Mouse (Mus musculus) MEL (cell line): ENCODE measurements around the gene Sppl3. TPM values are rescaled to one million over a fixed set of nuclear protein-coding genes. Genes with fewer than 3 reads are reported as not detected.

Experiments
- DNase-seq: peaks from one replicate; pipeline ENCODE4 v3.0.0; 2011; ENCODE audit warnings: low read depth, low spot score
- H3K27ac ChIP-seq: 2 replicates; pipeline ENCODE4 v1.5.1; 2012; ENCODE audit warnings: low read depth, mild to moderate bottlenecking, control low read depth, low read length, moderate library complexity; ENCODE audit not compliant: control insufficient read depth
- H3K27me3 ChIP-seq, 2 experiments: fragments of 150-350 bp in 1 of 2; sonication (generic) in 1 of 2; 2 replicates each; pipeline ENCODE4 v1.6.1; 2012; ENCODE audit warnings: low read length in 2 of 2, mild to moderate bottlenecking in 2 of 2, improper control_type of control experiment in 1 of 2, moderate library complexity in 1 of 2; ENCODE audit not compliant: insufficient read depth in 2 of 2, control insufficient read depth in 1 of 2
- H3K36me3 ChIP-seq, 2 experiments: 2 replicates each; pipeline ENCODE4 v1.6.1; 2012 to 2014; ENCODE audit warnings: low read length in 2 of 2, improper control_type of control experiment in 1 of 2, inconsistent platforms in 1 of 2, mild to moderate bottlenecking in 1 of 2; ENCODE audit not compliant: insufficient read depth in 2 of 2, control insufficient read depth in 1 of 2
- H3K4me1 ChIP-seq, 2 experiments: fragments of 150-350 bp in 1 of 2; sonication (generic) in 1 of 2; 2 replicates each; pipeline ENCODE4 v1.6.1; 2012; ENCODE audit warnings: low read length in 2 of 2, improper control_type of control experiment in 1 of 2, mild to moderate bottlenecking in 1 of 2; ENCODE audit not compliant: insufficient read depth in 2 of 2, control insufficient read depth in 1 of 2
- H3K4me3 ChIP-seq, 2 experiments: fragments of 150-350 bp in 1 of 2; sonication (generic) in 1 of 2; 2 replicates each; pipeline ENCODE4 v1.5.1; 2012; ENCODE audit warnings: low read depth in 2 of 2, low read length in 2 of 2, mild to moderate bottlenecking in 2 of 2, moderate library complexity in 2 of 2, control low read depth in 1 of 2, improper control_type of control experiment in 1 of 2; ENCODE audit not compliant: control insufficient read depth in 1 of 2, insufficient read depth in 1 of 2
- H3K79me2 ChIP-seq: 2 replicates; pipeline ENCODE4 v1.6.1; 2012; ENCODE audit warnings: mild to moderate bottlenecking, low read length, moderate library complexity; ENCODE audit not compliant: control insufficient read depth, poor library complexity, insufficient read depth
- H3K9ac ChIP-seq: 2 replicates; pipeline ENCODE4 v1.6.1; 2012; ENCODE audit warnings: low read depth, mild to moderate bottlenecking, control low read depth, low read length, moderate library complexity; ENCODE audit not compliant: control insufficient read depth, poor library complexity, severe bottlenecking
- H3K9me3 ChIP-seq: fragments of 150-350 bp; sonication (generic); replicated peaks from 2 replicates; pipeline ENCODE4 v1.6.1; 2012; ENCODE audit warnings: mild to moderate bottlenecking, low read length, improper control_type of control experiment, moderate library complexity; ENCODE audit not compliant: insufficient read depth
- CHD2 ChIP-seq: IDR thresholded peaks from 2 replicates; pipeline ENCODE4 v1.6.1; 2011; ENCODE audit warnings: low read length, improper control_type of control experiment
- CTCF ChIP-seq, 3 experiments: IDR thresholded peaks in 2 of 3; conservative IDR thresholded peaks in 1 of 3; 2 replicates each; pipeline ENCODE4 v1.5.1; 2011 to 2012; ENCODE audit warnings: low read length in 3 of 3, low read depth in 2 of 3, mild to moderate bottlenecking in 2 of 3, improper control_type of control experiment in 1 of 3, inconsistent platforms in 1 of 3, mixed read lengths in 1 of 3, moderate library complexity in 1 of 3; ENCODE audit not compliant: control insufficient read depth in 1 of 3, insufficient read depth in 1 of 3, poor library complexity in 1 of 3, severe bottlenecking in 1 of 3
- E2F4 ChIP-seq: IDR thresholded peaks from 2 replicates; pipeline ENCODE4 v1.6.1; 2011; ENCODE audit warnings: low read depth, low read length, improper control_type of control experiment, borderline replicate concordance
- ETS1 ChIP-seq: IDR thresholded peaks from 2 replicates; pipeline ENCODE4 v1.6.1; 2012; ENCODE audit warnings: low read depth, mild to moderate bottlenecking, inconsistent platforms, low read length, improper control_type of control experiment, moderate library complexity
- HCFC1 ChIP-seq: IDR thresholded peaks from 2 replicates; pipeline ENCODE4 v1.6.1; 2012; ENCODE audit warnings: low read depth, mild to moderate bottlenecking, inconsistent platforms, low read length, improper control_type of control experiment, moderate library complexity
- MEF2A ChIP-seq: IDR thresholded peaks from 2 replicates; pipeline ENCODE4 v1.6.1; 2014; ENCODE audit warnings: low read depth, mild to moderate bottlenecking, inconsistent platforms, low read length, improper control_type of control experiment; ENCODE audit not compliant: poor library complexity, insufficient replicate concordance, severe bottlenecking; ENCODE audit errors: extremely low read depth
- MXI1 ChIP-seq: IDR thresholded peaks from 2 replicates; pipeline ENCODE4 v1.6.1; 2011; ENCODE audit warnings: mild to moderate bottlenecking, low read depth, low read length, improper control_type of control experiment
- MYB ChIP-seq: IDR thresholded peaks from 2 replicates; pipeline ENCODE4 v1.6.1; 2011; ENCODE audit warnings: mild to moderate bottlenecking, low read depth, low read length, improper control_type of control experiment
- NELFE ChIP-seq: IDR thresholded peaks from 2 replicates; pipeline ENCODE4 v1.6.1; 2011; ENCODE audit warnings: low read depth, low read length, improper control_type of control experiment
- NRF1 ChIP-seq: IDR thresholded peaks from 2 replicates; pipeline ENCODE4 v1.6.1; 2014; ENCODE audit warnings: low read depth, mild to moderate bottlenecking, inconsistent platforms, low read length, improper control_type of control experiment, moderate library complexity; ENCODE audit not compliant: poor library complexity, insufficient read depth, severe bottlenecking
- POLR2AphosphoS2 ChIP-seq: IDR thresholded peaks from 2 replicates; pipeline ENCODE4 v1.6.1; 2011; ENCODE audit warnings: low read length, improper control_type of control experiment
- POLR2AphosphoS5 ChIP-seq: IDR thresholded peaks from 2 replicates; pipeline ENCODE4 v1.6.1; 2012; ENCODE audit warnings: low read depth, borderline replicate concordance, mild to moderate bottlenecking, inconsistent platforms, low read length, moderate library complexity, mixed read lengths
- TBP ChIP-seq: IDR thresholded peaks from 2 replicates; pipeline ENCODE4 v1.8.0; 2011; ENCODE audit warnings: low read depth, low read length, improper control_type of control experiment
- TCF12 ChIP-seq: IDR thresholded peaks from 2 replicates; pipeline ENCODE4 v1.6.1; 2014; ENCODE audit warnings: low read depth, mild to moderate bottlenecking, inconsistent platforms, low read length, improper control_type of control experiment, moderate library complexity
- USF2 ChIP-seq, 2 experiments: IDR thresholded peaks; 2 replicates each; pipeline ENCODE4 v1.6.1; 2011 to 2012; ENCODE audit warnings: improper control_type of control experiment in 2 of 2, low read length in 2 of 2, borderline replicate concordance in 1 of 2, inconsistent platforms in 1 of 2, low read depth in 1 of 2, mild to moderate bottlenecking in 1 of 2; ENCODE audit not compliant: insufficient read depth in 1 of 2
- ZMIZ1 ChIP-seq: IDR thresholded peaks from 2 replicates; pipeline ENCODE4 v1.6.1; 2012; ENCODE audit warnings: low read depth, mild to moderate bottlenecking, inconsistent platforms, low read length, improper control_type of control experiment, moderate library complexity
- ZNF384 ChIP-seq: IDR thresholded peaks from 2 replicates; pipeline ENCODE4 v1.6.1; 2012; ENCODE audit warnings: low read depth, mild to moderate bottlenecking, inconsistent platforms, low read length, improper control_type of control experiment
- polyA plus RNA-seq, 2 experiments: library from polyadenylated mRNA; stranded (reverse) in 1 of 2; unstranded in 1 of 2; fragments of >175 nt in 1 of 2; fragments of >200 nt in 1 of 2; gene quantifications; 2 replicates each; pipeline versions ENCODE4 v1.2.1 to v1.2.4; 2012; ENCODE audit warnings: low replicate concordance in 2 of 2, low read depth in 1 of 2; ENCODE audit not compliant: insufficient read length in 2 of 2, insufficient read depth in 1 of 2, missing spikeins in 1 of 2
- total RNA-seq: library from RNA; depleted of rRNA; stranded (reverse); fragments of 300-350 nt; gene quantifications from 2 replicates; pipeline ENCODE4 v1.2.3, GENCODE M21; 2012

The Sppl3 gene
- total and polyA plus RNA-seq, 3 experiments, result 25.8 to 50.9 TPM; not detected in 1

GRCm38 (mm10) chr5:115099530-115099929 is 88.6 kb downstream of the Sppl3 start:
- H3K36me3 ChIP-seq, result peaks cover 0 to 7% of the 10 kb centered on the region in 2 experiments; a peak in 2 of 4 replicates
- H3K9me3 ChIP-seq, result no peaks in the 10 kb centered on the region
- no peak overlapping the region for H3K27ac ChIP-seq
- no peaks in the 10 kb centered on the region for H3K79me2 ChIP-seq
- no peak overlapping the region for H3K4me3 ChIP-seq
- H3K9ac ChIP-seq, result no peak overlapping the region
- TF ChIP-seq TCF12 (no peak), POLR2AphosphoS5 (no peak), CHD2 (no peak), MYB (no peak), ETS1 (no peak), CTCF (IDR thresholded peaks at IDR 0.05 in 2 of 3, conservative IDR thresholded peaks at IDR 0.05 in 1 of 3; ENCODE audit: control insufficient read depth in 1 of 3, insufficient read depth in 1 of 3, low read depth in 2 of 3, low read length in 3 of 3, poor library complexity in 1 of 3, severe bottlenecking in 1 of 3) (no peak), TBP (no peak), ZNF384 (no peak), E2F4 (no peak), USF2 (IDR thresholded peaks at IDR 0.05; ENCODE audit: borderline replicate concordance in 1 of 2, insufficient read depth in 1 of 2, low read depth in 1 of 2, low read length in 2 of 2) (no peak), POLR2AphosphoS2 (no peak), HCFC1 (no peak)
- no peaks in the 10 kb centered on the region for H3K27me3 ChIP-seq
- DNase-seq, result no peak
- no peaks in the 10 kb centered on the region for H3K4me1 ChIP-seq

GRCm38 (mm10) chr5:115099991-115100390 is 89.1 kb downstream of the Sppl3 start:
- Histone ChIP-seq H3K79me2 (no peaks in the 10 kb centered on the region), H3K9ac (no peak overlapping the region)
- TF ChIP-seq E2F4, result no peak
- no peak for TF ChIP-seq MXI1
- TF ChIP-seq ZMIZ1, result no peak
- no peak for TF ChIP-seq POLR2AphosphoS5
- no peak for TF ChIP-seq NELFE
- no peak for TF ChIP-seq MEF2A
- no peak for TF ChIP-seq HCFC1
- no peak for TF ChIP-seq NRF1
- TF ChIP-seq, all 39 proteins: peak for 0
- Histone ChIP-seq H3K9me3 (no peaks in the 10 kb centered on the region), H3K4me3 (no peak overlapping the region), H3K27ac (no peak overlapping the region), H3K27me3 (no peaks in the 10 kb centered on the region), H3K4me1 (no peaks in the 10 kb centered on the region), H3K36me3 (peaks cover 0 to 6% of the 10 kb centered on the region in 2 experiments; a peak in 2 of 4 replicates)
- no peak for DNase-seq
